29 mouse cellular contexts compared by ENCODE assay signal in genomic region chr3:145642861-145643260, GRCm38 (mm10). TPM values are rescaled to one million over a fixed set of nuclear protein-coding genes. Genes with fewer than 3 reads are reported as not detected.
DNase-seq lines count a peak whose midpoint lies in the region; ATAC-seq and TF ChIP-seq lines count a peak whose summit lies in the region.
"Had no signal": no experiment of that assay in that cellular context is flagged by ENCODE, and none has a peak within 500 bp of the region (broad histone marks: within the 10 kb centered on the region; RNA-seq: fewer than 3 reads in every experiment).

No protein-coding gene starts in this region.

- WGBS in kidney, embryonic 14.5 days = 49% methylated on average over 11 of the region's 11 CpGs
- 42% methylated on average over 11 of the region's 11 CpGs for WGBS in limb, embryonic 11.5 days
- 51% methylated on average over 11 of the region's 11 CpGs for WGBS in forebrain, embryonic 14.5 days

- H3K27ac ChIP-seq in gastrocnemius, adult 2 months = peak overlapping the region; percentile 74
- no peak overlapping the region for H3K27ac ChIP-seq in kidney, embryonic 14.5 days (ENCODE audit: low read depth, low read length)
- H3K27ac ChIP-seq in brown adipose tissue, adult 24 weeks (replicated peaks; ENCODE audit: low read depth, low read length) = peak overlapping the region; percentile 62
- H3K27ac ChIP-seq in limb, embryonic 11.5 days (replicated peaks; ENCODE audit: low read depth, low read length) = no peak overlapping the region
- H3K27ac ChIP-seq in forebrain, embryonic 14.5 days (ENCODE audit: low read depth, low read length) = no peak overlapping the region
- H3K27ac ChIP-seq: embryonic facial prominence, embryonic 13.5 days; forebrain, embryonic 13.5 days; heart, embryonic 13.5 days; hindbrain, embryonic 12.5 days; left cerebral cortex, adult 2 months; midbrain, embryonic 12.5 days; stomach, postnatal 0 days had no signal

- H3K9me3 ChIP-seq in kidney, embryonic 14.5 days (ENCODE audit: control insufficient read depth, low read length) = no peaks in the 10 kb centered on the region
- no peaks in the 10 kb centered on the region for H3K9me3 ChIP-seq in limb, embryonic 11.5 days (ENCODE audit: control insufficient read depth, low read length)
- no peaks in the 10 kb centered on the region for H3K9me3 ChIP-seq in forebrain, embryonic 14.5 days (replicated peaks; ENCODE audit: control insufficient read depth, low read length)
- H3K9me3 ChIP-seq: embryonic facial prominence, embryonic 13.5 days; forebrain, embryonic 13.5 days; heart, embryonic 13.5 days; hindbrain, embryonic 12.5 days; midbrain, embryonic 12.5 days had no signal

- no peaks in the 10 kb centered on the region for H3K27me3 ChIP-seq in kidney, embryonic 14.5 days (ENCODE audit: control insufficient read depth, insufficient read depth, low read length)
- H3K27me3 ChIP-seq in limb, embryonic 11.5 days (ENCODE audit: control insufficient read depth, insufficient read depth, low read length) = no peaks in the 10 kb centered on the region
- no peaks in the 10 kb centered on the region for H3K27me3 ChIP-seq in forebrain, embryonic 14.5 days (replicated peaks; ENCODE audit: control insufficient read depth, insufficient read depth, low read length)
- H3K27me3 ChIP-seq: forebrain, embryonic 13.5 days had no signal

- intact Hi-C loops in gastrocnemius, adult 2 months (cut with DNase I) = no loop called here

- TF ChIP-seq CTCF in gastrocnemius, adult 2 months (IDR thresholded peaks at IDR 0.05) = no peak

- peak; percentile 36 for DNase-seq in gastrocnemius, adult 2 months
- no peak for DNase-seq in gastrocnemius, postnatal 25 days
- DNase-seq in kidney, adult 18-20 months = peak; percentile 30
- DNase-seq in limb, embryonic 11.5 days (ENCODE audit: low spot score) = peak; percentile 40
- no peak for DNase-seq in forebrain, embryonic 14.5 days (ENCODE audit: low spot score)
- DNase-seq: cerebellum, adult 8-10 months; cerebellum, postnatal 36 days; embryo, embryonic 11 days; heart, postnatal 14 days; left cerebral cortex, postnatal 4 days; lung, adult 18-20 months; lung, postnatal 14 days; thymus, adult 2 months; thymus, postnatal 4 days had no signal

- ATAC-seq in kidney, embryonic 14.5 days (ENCODE audit: low FRiP score, low TSS enrichment) = no peak
- ATAC-seq in limb, embryonic 11.5 days (ENCODE audit: insufficient number of reproducible peaks, low FRiP score, low TSS enrichment, low read depth) = 0 out of 2 replicates have a peak, but pooled peaks have one; percentile 26
- no peak for ATAC-seq in forebrain, embryonic 14.5 days
- ATAC-seq: CD4-positive, CD25-positive, alpha-beta regulatory T cell, adult 4 months; forebrain, embryonic 13.5 days had no signal

- no peak overlapping the region for H3K4me2 ChIP-seq in kidney, embryonic 14.5 days (replicated peaks; ENCODE audit: low read depth, low read length)
- no peak overlapping the region for H3K4me2 ChIP-seq in limb, embryonic 11.5 days (ENCODE audit: low read depth, severe bottlenecking)
- no peak overlapping the region for H3K4me2 ChIP-seq in forebrain, embryonic 14.5 days (ENCODE audit: low read length)
- H3K4me2 ChIP-seq: embryonic facial prominence, embryonic 13.5 days; forebrain, embryonic 13.5 days; heart, embryonic 13.5 days; hindbrain, embryonic 12.5 days; liver, embryonic 11.5 days; midbrain, embryonic 12.5 days had no signal

- peaks cover 12% of the 10 kb centered on the region for H3K4me1 ChIP-seq in kidney, embryonic 14.5 days (ENCODE audit: control insufficient read depth, insufficient read depth, low read length)
- H3K4me1 ChIP-seq in brown adipose tissue, adult 24 weeks (ENCODE audit: control insufficient read depth, insufficient read depth, insufficient read length, low read length) = peaks cover 15% of the 10 kb centered on the region
- peaks cover 11% of the 10 kb centered on the region for H3K4me1 ChIP-seq in limb, embryonic 11.5 days (ENCODE audit: control insufficient read depth, insufficient read depth, low read length)
- peaks cover 21% of the 10 kb centered on the region for H3K4me1 ChIP-seq in forebrain, embryonic 14.5 days (ENCODE audit: control insufficient read depth, insufficient read depth, low read length)

- H3K4me3 ChIP-seq in gastrocnemius, adult 2 months = no peak overlapping the region; the same call in 1 of the 2 replicates
- no peak overlapping the region for H3K4me3 ChIP-seq in kidney, embryonic 14.5 days (ENCODE audit: low read length)
- H3K4me3 ChIP-seq in brown adipose tissue, adult 24 weeks (ENCODE audit: insufficient read depth, low read depth, low read length) = no peak overlapping the region
- no peak overlapping the region for H3K4me3 ChIP-seq in limb, embryonic 11.5 days (ENCODE audit: low read depth, low read length)
- no peak overlapping the region for H3K4me3 ChIP-seq in forebrain, embryonic 14.5 days (ENCODE audit: low read depth, low read length)
- H3K4me3 ChIP-seq: embryonic facial prominence, embryonic 13.5 days; erythroblast, embryonic 14.5 days; forebrain, embryonic 13.5 days; heart, embryonic 13.5 days; hindbrain, embryonic 12.5 days; left cerebral cortex, adult 2 months; midbrain, embryonic 12.5 days had no signal

- H3K36me3 ChIP-seq in kidney, embryonic 14.5 days (ENCODE audit: control insufficient read depth, insufficient read depth, low read length) = peaks cover 3% of the 10 kb centered on the region; the same call in 1 of the 2 replicates
- H3K36me3 ChIP-seq in limb, embryonic 11.5 days (ENCODE audit: control insufficient read depth, insufficient read depth, low read length) = peaks cover 4% of the 10 kb centered on the region; the same call in 1 of the 2 replicates
- H3K36me3 ChIP-seq in forebrain, embryonic 14.5 days (ENCODE audit: control insufficient read depth, insufficient read depth, low read length) = no peaks in the 10 kb centered on the region
- H3K36me3 ChIP-seq: hindbrain, embryonic 12.5 days; midbrain, embryonic 12.5 days had no signal

- H3K9ac ChIP-seq in kidney, embryonic 14.5 days (ENCODE audit: low read depth, low read length) = no peak overlapping the region
- H3K9ac ChIP-seq in limb, embryonic 11.5 days (ENCODE audit: low read length) = no peak overlapping the region
- H3K9ac ChIP-seq in forebrain, embryonic 14.5 days (ENCODE audit: low read length) = no peak overlapping the region
- H3K9ac ChIP-seq: embryonic facial prominence, embryonic 13.5 days; forebrain, embryonic 13.5 days; heart, embryonic 13.5 days; hindbrain, embryonic 12.5 days; midbrain, embryonic 12.5 days had no signal

RNA-seq across cellular contexts. Expression of gene Ccn1, which starts 6.9 kb away (rescaled TPM):
- 10 to 100 TPM; 20.8 to 52.2 TPM for total RNA-seq in gastrocnemius, adult 2 months (2021)
- total RNA-seq in gastrocnemius, postnatal 25 days (2021) = 10 to 100 TPM; 18.2 to 21.4 TPM
- 22.4 and 30.9 TPM in 2 replicates for polyA plus RNA-seq in kidney, embryonic 14.5 days (2014; fragmentation: Nextera tagmentation; extraction: Ambion mirVana)
- 24.6 and 51.6 TPM in 2 replicates for polyA plus RNA-seq in brown adipose tissue, adult 24 weeks (2012; ENCODE audit: insufficient read depth, insufficient read length, missing spikeins)
- 26.4 and 29.8 TPM in 2 replicates for polyA plus RNA-seq in limb, embryonic 11.5 days (2014; fragmentation: Nextera tagmentation; extraction: Ambion mirVana)
- polyA plus RNA-seq in forebrain, embryonic 14.5 days (2014; fragmentation: Nextera tagmentation; extraction: Ambion mirVana) = 14.6 and 16.4 TPM in 2 replicates
- total RNA-seq: granulocyte monocyte progenitor cell, adult 5-6 weeks; megakaryocyte progenitor cell, adult 5-6 weeks; neutrophil, adult 5-6 weeks had no signal
- polyA plus RNA-seq: CD4-positive, CD25-positive, alpha-beta regulatory T cell, adult 4 months had no signal

Comparison
In these comparisons a context has a peak if more than half of its experiments do, and no peak if none do; other contexts are left out.
1. DNase-seq: peak in gastrocnemius, adult 2 months (single experiment), kidney, adult 18-20 months (single experiment) and limb, embryonic 11.5 days (single experiment); none in gastrocnemius, postnatal 25 days (single experiment) and forebrain, embryonic 14.5 days (single experiment).
2. H3K27ac ChIP-seq: peak in gastrocnemius, adult 2 months (single experiment) and brown adipose tissue, adult 24 weeks (single experiment); none in kidney, embryonic 14.5 days (single experiment), limb, embryonic 11.5 days (single experiment) and forebrain, embryonic 14.5 days (single experiment).